Mouse (Mus musculus) spleen, postnatal 10 days (tissue): ENCODE measurements around the gene Agbl2.

Experiments used
- DNase-seq, 2 experiments: peaks; one replicate each; pipeline ENCODE4 v3.0.0; 2021 to 2022; ENCODE audit warnings: low spot score in 2 of 2

The Agbl2 gene

DNA sequence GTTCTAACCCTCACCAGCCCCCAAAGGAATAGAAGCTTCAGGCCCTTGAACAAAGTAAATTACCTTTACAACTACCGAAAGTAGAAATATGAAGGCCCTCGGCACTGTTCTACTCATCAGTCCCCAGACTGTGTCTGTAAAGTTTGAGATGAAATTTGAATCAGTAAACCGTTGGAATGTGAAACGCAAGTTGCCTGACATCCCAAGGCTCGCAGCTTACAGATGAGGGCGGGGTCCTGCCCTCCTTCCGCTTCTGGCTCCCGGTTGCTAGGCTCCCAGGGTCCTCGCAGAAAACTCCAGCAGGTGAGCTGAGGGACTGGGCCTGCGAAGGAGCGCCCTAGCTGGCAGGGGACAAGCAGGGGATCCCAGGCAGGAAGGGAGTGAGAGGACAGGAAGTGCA, at the start of gene Agbl2:
TSS of gene Agbl2 (plus strand) at position 270 of the 400 bp plus-strand sequence.
- DNase-seq: no peak

DNA sequence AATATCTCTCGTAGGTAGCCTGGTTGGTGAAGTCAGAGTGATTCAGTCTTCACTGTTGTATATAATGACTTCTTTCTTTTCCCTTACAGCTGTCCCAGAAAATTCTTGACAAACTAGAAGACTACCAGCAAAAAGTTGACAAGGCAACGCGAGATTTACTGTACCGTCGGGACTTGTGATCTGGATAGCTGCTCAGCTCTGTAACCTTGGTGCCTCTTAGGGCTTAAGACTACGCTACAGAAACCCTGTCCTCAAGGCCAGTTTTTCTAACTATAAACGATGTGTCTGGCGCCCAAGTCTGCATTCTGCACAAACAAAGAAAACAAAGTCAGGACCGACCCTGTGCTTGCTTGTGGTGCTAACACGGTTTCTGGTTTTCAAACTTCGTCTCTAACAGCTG, 47.2 kb upstream of the Agbl2 start:
- no peak for DNase-seq

DNA sequence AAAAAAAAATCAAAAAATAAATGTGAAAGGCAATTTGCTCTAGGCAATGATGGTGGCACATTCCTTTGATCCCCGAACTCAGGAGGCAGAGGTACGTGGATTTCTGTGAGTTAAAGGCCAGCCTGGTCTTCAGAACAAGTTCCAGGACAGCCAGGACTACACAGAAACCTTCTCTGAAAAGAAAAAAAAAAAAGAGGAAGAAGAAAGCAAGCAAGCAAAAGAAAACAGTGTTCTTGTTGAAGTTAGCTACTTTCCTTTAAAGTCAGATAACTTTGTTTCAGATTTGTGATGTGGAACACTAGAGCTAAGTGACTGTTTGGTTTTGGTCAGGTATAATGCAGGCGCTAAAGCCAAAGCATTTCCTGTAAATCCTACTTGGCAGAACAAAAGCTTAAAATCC, 43.7 kb upstream of the Agbl2 start:
- no peak for DNase-seq

DNA sequence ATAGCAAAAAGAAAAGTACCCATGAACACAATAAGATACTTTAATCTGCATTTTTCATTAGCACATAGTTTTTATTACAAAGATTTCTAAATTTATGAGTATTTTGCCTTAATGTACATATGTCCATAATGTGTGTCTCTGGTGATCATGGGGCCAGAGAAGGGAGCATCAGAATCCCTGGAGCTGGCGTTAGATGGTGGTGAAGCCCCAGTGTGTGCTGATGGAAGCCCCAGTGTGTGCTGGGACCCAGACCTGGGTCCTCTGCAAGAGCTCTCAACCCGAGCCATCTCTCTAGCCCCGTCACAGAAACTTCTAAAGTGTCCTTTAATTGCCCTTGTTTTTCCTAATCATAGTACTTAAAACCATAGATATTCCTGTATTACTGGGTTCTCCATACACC, 43.2 kb upstream of the Agbl2 start:
- no peak for DNase-seq

DNA sequence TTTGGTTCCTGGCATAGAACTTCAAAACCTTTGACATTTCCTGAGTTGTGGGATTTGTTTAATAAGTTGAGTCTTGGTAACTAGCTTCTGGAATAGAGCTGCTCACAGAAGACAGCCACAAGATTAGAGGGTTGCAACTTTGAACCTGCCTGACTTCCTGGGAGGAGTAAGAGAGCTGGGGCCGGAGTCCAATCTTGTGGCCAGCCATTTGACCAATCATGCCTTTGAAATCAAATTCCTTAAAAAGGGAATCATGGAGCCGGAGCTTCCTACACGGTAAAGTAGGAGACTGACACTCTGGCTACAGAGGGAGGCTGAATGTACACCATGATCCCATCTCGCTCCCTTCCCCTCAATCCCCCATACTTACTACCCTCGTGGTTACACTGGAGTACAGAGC, 42.6 kb upstream of the Agbl2 start:
- DNase-seq: no peak

DNA sequence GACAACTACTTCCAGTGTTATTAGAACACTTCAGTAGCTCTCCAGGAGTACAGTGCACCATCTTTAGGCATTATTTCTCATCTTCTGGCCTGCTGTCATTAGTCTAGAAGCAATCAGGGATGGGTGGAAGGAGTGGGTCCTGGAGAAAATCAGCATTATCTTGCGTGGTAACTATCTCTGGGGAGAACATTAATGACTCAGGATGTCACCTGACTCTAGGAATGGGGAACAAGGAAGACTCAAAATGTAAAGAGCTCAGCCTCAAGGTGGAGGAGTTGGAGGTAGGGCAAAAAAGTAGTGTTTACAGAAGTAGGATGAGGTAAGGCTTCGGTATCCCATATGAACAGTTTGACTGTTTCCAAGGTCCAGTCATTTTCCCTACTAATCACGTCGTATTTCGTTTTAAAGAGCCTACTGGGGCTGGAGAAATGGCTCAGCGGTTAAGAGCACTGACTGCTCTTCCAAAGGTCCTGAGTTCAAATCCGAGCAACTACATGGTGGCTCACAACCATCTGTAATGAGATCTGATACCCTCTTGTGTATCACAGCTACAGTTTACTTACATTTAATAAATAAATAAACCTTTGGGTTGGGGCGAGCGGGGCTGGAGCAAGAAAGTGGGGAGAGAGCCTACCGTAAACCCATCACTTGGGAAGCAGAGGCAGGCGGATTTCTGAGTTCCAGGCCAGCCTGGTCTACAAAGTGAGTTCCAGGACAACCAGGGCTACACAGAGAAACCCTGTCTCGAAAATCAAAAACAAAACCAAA, 38.1 kb upstream of the Agbl2 start:
- peak; percentile 32 to 39 for DNase-seq

DNA sequence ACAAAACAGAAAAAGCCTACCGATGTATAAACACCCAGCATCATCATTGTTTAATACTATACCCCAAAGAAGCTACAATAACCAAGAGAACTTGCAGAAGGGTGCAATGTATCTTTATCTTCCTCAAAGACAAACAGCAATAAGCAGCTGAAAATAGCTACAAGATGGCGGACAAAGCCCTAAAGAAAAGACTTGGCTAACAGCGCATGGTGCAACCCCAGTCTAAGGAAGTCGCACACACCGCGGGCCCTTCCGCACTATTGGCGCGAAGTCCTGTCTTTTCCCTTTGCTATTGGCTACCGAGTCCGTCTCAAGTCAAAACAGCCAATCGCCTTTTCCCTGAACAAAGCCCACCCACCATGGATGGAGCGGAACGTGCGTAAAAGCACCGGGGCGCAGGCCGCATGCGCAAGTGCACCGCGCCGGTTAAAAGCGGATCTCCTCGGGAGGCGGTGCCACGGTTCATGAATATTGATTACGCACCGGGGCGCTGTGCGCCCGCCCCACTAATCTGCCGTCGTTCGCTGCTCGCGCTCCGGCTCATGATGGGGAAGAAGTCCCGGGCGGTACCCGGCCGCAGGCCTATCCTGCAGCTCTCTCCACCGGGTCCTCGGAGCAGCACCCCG, 37.4 kb upstream of the Agbl2 start, which contains the start of gene Fnbp4:
TSS of gene Fnbp4 (plus strand) at position 318 of the 626 bp plus-strand sequence.
- DNase-seq: peak; percentile 94 to 97

DNA sequence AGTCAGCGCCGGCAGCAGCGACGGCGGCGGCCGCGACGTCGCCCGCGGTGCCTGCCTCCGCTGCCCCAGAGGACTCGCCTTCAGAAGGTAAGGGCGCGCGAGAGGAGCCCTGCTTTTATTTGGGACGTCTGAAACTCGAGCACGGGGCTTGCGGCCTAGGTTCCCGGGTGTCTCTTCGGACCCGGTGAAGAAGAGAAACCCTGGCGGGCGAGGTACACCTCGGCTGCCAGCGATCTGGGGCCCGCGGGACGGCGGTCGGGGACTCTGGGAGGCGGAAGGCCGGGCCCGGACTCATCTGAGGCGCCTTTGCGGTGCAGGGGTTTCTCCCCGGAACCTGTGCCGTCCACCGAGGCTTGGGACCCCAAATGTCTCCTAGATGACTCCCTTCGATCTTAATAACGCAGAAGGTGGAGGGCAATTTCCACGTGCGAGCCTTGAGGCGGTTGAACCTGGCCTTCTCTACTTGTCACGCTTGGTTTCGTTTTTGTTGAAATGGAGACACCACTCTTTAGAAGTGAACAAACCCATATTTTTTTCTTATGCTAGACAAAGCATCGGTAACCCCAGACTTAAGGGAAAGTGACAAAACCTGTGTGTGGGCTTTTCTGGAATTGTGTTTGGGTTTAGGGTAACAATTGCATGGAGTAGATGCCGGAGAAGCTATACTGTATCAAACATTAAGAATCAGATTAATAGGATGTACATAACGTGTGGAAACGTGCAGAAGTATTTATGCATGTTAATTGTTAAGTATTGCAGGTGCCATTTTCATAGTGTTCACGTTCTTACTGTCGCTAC, 36.6 kb upstream of the Agbl2 start:
- DNase-seq: peak in 1 of 2 experiments; percentile 71

DNA sequence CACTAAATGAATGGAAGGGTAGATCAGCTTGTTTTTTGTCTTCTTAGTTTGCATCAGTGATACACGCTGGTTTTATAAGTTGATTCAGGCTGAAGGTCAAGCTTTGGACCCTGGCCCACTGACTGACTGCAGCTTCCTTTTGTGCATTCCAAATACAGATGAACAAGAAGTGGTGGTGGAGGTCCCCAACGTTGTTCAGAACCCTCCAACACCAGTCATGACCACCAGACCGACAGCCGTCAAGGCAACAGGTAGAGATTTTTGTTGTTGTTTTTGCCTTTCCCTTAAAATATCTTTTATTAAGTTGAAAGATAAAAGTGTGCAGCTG, 36.0 kb upstream of the Agbl2 start:
- no peak for DNase-seq

DNA sequence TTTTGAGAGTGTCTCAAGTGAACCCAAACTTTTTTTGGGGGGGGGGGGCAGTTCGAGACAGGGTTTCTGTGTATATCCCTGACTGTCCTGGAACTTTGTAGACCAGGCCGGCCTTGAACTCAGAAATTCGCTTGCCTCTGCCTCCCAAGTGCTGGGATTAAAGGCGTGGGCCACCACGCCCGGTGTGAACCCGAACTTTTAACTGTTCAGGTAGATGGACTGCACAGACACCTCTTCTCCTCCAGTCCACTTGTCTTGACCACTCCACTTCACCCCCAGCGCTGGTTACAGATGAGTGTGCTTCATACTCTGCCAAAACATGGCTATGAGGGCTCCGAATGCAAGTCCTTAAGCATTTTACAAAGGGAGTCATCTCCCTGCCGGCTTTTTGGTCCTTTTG, 35.4 kb upstream of the Agbl2 start:
- DNase-seq: no peak

DNA sequence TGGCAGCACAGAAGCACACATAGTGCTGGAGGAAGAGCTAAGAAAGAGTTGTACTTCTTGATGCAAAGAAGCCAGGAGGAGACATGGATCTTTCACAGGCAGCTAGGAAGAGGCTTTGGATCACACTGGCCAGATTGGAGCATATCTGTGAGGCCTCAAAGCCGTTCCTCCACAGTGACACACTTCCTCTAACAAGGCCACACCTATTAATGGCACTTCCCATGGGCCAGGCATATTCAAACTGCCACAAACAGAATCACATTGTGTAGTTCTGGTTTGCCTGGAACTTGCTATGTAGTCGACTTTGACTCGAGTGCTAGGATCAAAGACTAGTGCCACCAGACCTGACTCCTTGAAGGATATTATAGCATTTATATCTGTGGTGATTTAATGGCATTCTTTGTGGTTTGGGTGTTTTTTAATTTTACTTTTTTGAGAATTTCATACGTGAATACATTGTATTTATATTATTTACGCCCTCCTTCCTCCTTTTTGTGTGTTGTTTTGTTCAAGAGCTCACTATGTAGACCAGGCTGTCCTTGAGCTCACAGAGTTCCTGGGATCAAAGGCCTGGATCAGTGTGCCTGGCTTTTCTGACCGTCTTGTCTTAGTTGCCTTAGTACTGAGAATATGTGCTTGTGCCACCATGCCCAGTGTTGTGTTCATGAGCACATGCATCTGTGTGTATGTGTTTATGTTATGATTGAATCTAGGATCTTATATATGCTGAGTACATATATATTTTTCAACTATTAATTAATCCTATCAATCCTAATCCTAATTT, 32.7 kb upstream of the Agbl2 start:
- DNase-seq: no peak

DNA sequence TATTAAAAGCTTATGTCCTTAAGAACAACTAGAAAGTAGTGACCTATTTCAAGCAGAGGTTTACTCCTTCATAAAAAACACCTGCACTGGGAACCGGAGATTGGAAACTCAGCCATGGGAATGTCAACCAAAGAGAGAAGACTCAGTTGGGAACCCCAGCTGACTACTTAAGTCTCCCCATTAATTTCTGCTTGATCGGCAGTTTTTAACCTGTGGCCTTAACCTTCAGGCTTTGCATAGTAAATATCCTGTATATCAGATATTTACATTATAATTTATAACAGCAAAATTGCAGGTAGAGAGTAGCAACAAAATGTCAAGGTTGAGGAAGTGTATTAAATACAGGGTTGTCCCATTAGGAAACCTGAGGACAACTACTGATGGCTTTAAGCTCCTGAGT, 29.0 kb upstream of the Agbl2 start:
- no peak for DNase-seq

DNA sequence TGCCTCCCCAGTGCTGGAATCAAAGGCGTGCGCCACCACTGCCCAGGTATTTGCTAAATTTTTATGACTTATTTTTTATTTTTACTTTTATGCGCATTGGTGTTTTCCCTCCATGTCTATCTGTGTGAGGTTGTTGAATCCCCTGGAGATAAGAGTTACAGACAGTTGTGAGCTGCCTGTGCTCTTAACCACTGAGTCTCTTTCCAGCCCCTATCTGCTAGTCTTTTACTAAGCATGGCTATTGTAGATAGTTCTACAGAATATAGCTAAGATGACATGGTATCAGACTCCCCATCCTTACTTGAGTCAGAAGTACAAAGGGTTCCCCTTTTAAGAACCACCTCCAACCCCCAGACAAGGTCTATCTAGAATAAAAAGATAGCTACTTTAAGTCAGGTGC, 28.3 kb upstream of the Agbl2 start:
- DNase-seq: no peak

DNA sequence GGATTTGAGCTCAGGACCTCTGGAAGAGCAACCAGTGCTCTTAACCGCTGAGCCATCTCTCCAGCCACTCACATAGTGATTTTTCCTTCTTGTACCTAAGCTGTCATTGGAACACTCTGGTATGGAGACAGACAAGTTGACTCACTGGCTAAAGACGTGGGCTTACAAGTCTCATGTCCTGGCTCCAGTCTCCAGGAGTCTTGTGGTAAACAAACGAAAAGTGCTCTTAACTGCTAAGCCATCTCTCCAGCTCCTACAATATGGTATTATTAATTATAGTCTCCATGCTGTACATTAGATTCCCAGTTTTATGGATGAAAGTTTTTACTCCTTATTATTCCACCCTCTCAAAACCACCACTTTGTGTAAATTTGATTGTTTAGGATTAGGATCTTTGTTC, 17.4 kb upstream of the Agbl2 start:
- no peak for DNase-seq

DNA sequence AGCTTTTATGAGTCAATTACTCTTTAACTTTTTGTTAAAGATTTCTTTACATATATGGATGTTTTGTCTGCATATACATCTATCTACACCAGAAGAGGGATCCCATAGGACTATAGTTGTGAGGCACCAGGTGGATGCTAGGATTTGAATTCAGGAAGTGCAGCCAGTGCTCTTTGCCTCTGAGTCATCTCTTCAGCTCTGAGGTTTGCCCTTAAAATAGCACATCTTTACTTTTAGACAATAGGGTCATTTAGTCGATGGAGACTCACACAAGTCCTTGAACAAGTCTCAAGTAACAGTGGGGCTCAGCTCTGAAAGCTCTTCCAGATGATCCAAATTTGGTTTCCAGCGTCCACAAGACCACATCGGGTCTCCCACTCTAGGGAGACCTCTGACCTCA, 1.2 kb upstream of the Agbl2 start:
- no peak for DNase-seq

DNA sequence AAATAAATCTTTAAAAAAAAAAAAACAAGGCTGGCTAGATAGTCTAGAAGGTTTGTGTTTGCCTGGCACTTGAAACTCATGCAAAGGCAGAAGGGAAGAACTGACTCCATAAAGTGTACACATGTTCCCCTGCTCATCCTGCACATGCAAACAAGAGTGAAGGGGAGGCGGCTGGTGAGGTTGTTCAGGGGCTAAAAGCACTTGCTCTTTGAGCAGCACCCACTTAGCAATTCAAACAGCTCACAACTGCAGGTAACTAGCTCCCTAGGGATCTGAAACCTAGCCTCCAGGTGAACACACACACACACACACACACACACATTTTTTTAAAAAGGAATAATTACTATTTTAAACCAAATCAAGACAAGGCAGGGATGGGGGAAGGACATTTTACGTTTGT, 589 bp upstream of the Agbl2 start:
- DNase-seq: no peak

DNA sequence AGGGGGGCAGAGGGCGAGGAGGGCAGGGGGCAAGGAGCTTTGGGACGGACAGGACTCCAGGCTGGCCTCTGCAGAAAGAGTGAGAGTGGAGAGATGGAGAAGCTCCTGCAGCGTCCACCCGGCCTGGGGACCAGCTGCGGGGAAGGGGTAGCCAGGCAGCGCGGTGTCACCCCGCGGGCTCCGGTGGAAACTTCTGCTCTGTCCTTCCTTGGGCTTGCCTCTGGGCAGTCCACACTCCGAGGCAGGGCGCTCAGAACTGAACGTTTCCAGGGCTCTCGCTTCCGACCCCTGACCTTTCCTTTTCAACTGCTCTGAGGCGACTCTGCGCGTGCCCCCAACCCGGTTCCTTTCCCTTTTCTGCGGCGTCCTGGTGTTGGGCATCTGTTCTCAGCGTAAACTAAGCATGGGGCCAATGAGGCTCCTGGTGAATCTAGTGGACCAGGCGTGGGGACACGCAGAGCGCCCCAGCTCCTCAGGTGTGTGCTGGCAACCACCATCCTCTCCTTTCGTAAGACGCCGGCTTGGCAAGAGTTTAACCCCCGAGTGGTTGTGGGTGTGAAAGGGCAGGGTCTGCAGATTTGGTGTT, 467 bp downstream of the Agbl2 start:
- DNase-seq: no peak

DNA sequence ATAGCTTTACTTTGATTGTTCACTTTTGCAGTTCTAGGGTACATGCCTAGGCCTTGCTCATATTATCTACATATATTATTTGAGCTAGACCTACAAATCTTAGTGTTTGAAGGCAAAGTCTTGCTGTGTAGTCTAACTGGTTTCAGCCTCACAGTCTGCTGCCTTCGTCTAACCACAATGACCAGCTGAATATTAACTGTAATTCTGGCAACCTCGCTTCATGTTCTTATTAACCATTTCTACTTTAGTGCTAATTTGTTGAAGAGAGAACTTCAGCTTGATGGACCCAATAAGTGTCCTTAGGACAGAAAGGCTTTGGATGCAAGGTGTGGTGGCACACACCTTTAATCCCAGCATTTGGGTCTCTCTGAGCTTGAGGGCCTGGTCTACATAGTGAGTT, 5.6 kb downstream of the Agbl2 start:
- DNase-seq: no peak

DNA sequence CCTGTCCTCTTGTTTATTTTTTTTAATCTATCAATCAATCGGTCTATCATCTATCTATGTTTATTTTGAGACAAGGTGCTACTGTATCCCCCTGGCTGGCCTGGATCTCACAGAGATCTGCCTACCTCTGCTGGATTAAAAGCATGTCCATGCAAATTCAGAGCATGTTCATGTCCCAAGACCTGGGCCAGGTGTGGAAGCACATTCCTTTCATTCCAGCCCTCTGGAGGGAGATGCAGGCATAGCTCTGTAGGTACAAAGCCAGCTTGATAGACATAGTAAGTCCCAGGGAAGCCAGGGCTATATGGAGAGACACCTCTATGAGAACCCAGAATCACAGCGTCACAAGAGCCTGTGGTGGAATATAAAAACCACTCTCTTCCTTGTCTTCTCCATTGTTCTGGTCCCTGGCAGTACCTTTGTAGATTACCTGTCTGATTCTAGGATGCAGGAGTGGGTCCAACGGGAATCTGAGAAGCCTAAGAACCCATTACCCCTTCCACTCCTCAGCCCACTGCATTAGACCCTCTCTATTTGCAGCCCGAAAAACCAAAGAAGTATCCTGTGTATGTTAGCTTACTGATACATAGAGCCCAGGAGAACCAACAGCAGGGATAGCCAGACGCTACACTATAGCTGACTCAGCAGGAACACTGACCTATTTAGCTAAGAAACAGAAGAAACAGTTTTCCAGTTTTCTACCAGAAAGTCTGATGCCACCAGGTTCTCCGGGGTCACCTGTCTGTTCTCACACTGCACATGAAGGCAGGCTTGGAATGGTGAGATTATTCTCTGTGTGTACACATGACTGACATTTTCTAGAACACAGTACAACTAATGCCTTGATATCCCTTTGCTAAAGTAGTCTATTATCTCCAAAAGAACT, 26.0 kb downstream of the Agbl2 start:
- no peak for DNase-seq

DNA sequence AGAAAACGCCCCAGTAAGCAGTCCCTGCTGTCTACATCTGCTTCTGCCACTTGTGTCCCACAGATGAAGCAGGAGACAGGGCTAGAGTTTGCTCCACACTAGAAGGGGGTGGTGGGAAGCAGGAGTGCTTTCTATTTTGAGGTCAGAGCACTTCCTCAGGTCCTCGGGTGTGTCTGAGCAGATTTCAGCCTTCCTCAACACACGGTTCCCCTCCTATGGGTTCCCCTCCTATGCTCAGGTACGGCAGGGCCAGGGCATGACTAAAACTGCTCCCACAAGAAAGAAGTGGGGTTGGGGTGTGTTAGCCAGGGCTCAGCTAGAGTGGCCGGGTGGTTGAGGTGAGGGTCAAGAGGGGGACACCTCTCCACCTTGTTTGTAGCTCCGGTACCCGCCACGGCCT, 28.2 kb downstream of the Agbl2 start:
- no peak for DNase-seq

DNA sequence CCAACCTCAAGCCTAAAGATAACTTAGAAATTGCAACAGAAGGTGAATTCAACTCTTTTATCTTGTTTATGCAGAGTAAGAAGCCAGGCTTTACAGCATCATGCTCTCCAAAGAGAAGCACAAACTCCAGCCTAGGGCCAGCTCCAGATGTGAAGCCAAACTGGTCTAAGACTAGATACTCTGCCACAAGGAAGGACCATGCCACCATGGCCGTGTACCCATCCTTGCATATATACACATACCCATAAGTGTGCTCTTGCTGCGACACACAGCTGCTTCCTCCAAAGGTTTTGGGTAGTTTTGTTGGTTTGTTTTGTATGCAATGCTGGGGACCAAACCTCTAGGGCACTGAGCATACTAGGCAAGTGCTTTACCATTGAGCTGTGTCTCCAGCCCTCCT, 32.7 kb downstream of the Agbl2 start:
- DNase-seq: no peak
